Comparison of ENCODE assay signal across 11 mouse cellular contexts in the genomic region with DNA sequence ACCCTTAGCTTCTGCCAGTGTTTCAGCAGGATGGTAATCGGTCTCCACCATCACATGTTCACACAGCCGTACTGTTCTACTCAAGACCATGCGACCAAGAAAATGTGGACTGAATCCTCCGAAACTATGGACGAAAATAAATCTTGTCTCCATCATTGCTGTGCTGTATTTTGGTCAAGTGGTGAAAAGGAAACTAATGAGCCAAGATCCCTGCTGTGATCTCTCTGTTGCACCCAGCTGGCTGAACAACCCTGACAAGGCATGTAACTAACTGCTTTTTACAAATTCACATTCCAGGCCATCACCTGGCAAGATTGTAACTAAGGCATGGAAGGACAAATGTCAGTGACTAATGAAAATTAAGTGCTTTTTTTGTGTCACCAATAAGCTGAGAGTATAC.
"Had no signal": no experiment of that assay in that cellular context is flagged by ENCODE, and none has a peak within 500 bp of the region (broad histone marks: within the 10 kb centered on the region; RNA-seq: fewer than 3 reads in every experiment).

No protein-coding gene starts in this region.

- DNase-seq: kidney, postnatal 10 days; kidney, postnatal 4 days; layer of hippocampus, adult 9-11 months; liver; lung, adult 18-20 months; lung, postnatal 10 days; lung, postnatal 36 days; thymus, postnatal 36 days had no signal

- ATAC-seq: liver, embryonic 12.5 days; midbrain, embryonic 13.5 days; midbrain, embryonic 16.5 days had no signal
